Mouse (Mus musculus): ENCODE results near the gene Plpp1. TPM values are rescaled to one million over a fixed set of nuclear protein-coding genes. Genes with fewer than 3 reads are reported as not detected.
A peak's percentile ranks its signal among the peaks of the same experiment; 100 is the strongest.

Gene Plpp1
- polyA plus RNA-seq (2015; fragmentation: Nextera tagmentation; extraction: Ambion mirVana): 78.7 and 94.8 TPM in 2 replicates

DNA sequence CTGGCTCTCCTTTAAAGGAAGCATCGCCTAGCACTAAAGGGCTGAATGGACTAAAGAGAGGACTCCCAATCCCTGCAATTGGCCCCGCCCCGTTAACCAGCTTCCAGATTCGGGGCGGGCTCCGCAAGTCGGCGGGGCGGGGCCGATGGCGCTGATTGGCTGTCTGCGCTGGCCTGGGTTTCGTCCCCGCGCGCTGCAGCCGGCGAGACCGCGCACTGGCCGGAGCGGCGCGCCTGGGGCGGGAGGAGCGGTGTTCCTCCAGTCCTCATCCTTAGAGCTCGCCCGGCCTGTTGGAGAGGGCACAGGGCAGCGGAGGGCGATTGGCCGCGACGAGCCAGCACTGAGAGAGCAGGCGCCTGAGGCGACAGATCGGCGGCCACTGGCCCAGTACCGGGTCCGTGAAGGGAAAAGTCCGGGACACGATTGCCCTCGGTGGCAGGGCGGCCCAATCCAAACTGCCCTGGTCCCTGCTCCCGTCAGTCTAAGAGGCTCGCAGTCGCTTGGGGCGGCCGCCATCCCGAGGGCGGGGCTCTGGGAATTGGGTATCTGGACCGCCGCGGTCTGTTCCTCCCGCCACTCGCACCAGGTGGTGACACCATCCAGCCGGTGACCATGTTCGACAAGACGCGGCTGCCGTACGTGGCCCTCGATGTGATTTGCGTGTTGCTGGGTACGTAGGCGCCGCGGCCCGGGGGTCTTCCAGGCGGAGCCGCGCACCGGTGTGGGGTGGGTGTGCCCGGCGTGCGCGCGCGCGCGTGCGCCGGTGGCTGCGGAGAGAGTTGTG is at the start of gene Plpp1:
TSS of gene Plpp1 (plus strand) at position 196 of the 784 bp plus-strand sequence.
- H3K4me3 ChIP-seq (replicated peaks): peak within 1 kb of the TSS; percentile 94
- ATAC-seq (replicated peaks; ENCODE audit: low FRiP score): peak; percentile 99
- under 1% methylated on average over 80 of the region's 83 CpGs for WGBS

DNA sequence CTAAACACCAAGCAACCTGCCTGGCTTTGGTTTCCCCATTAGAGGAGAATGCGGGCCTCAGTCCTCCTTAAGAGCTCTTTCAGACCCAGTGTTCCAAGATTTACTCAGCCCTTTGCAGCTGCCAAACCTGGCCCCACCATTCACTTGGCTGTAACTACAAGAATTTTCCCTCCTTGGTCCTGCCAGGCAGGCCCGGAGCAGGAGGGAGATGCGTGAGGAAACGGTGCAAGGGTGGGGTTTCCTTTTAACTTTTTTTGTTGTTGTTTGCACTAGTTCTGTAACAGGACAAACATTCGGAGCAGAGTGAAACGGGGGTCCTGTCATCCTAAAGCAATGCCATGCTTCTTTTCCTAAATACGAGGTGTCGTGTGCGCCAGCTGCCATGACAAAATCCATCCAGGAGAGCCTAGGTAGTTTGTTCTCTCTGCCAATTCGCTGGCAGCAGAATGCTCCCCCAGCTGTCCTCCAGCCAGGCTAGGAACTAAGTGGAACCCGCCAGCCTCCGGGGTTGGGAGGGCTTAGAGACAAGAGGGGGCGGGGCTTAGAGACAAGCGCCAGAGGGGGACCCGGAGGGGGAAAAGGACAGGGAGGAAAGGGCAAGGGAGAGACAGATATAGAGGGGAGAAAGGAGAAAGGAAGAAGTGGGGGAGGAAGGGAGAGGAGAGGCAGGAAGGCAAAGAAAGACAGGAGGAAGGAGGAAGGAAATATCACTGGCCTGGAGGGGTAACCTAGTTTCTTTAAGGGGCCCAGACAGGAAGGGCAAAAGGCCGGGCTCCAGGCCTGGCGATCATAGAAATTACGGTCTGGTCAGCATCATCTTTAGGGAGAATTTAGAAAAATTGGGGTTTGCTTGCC is 48.9 kb upstream of the Plpp1 start:
- peak; percentile 77 for ATAC-seq (replicated peaks; ENCODE audit: low FRiP score)
- Histone ChIP-seq H3K36me3 (no peaks in the 10 kb centered on the region), H3K27ac (peak overlapping the region; percentile 90), H3K4me2 (peak overlapping the region; percentile 49), H3K9me3 (replicated peaks) (no peaks in the 10 kb centered on the region), H3K27me3 (no peaks in the 10 kb centered on the region), H3K4me3 (replicated peaks) (peak overlapping the region; percentile 2; the same call in 1 of the 2 replicates), H3K4me1 (peaks cover 31% of the 10 kb centered on the region), H3K9ac (no peak overlapping the region)
- WGBS: 25% methylated on average over 18 of the region's 18 CpGs

More for the DNA sequence above, at the start of gene Plpp1:
- peaks cover 4% of the 10 kb centered on the region for H3K36me3 ChIP-seq
- H3K27ac ChIP-seq: peak within 1 kb of the TSS; percentile 96
- H3K27me3 ChIP-seq: no peaks in the 10 kb centered on the region
- H3K4me1 ChIP-seq: peaks cover 10% of the 10 kb centered on the region
- H3K4me2 ChIP-seq: peak within 1 kb of the TSS; percentile 78
- no peaks in the 10 kb centered on the region for H3K9me3 ChIP-seq (replicated peaks)
- H3K9ac ChIP-seq: peak within 1 kb of the TSS; percentile 75

GRCm38 (mm10) chr13:112752309-112752975 is 48.1 kb upstream of the Plpp1 start:
- Histone ChIP-seq H3K4me1 (peaks cover 31% of the 10 kb centered on the region), H3K27ac (peak overlapping the region; percentile 90), H3K4me2 (no peak overlapping the region), H3K27me3 (no peaks in the 10 kb centered on the region), H3K9me3 (replicated peaks) (no peaks in the 10 kb centered on the region), H3K36me3 (no peaks in the 10 kb centered on the region), H3K9ac (no peak overlapping the region), H3K4me3 (replicated peaks) (no peak overlapping the region)
- no peak for ATAC-seq (replicated peaks; ENCODE audit: low FRiP score)
- WGBS: 60% methylated on average over 11 of the region's 11 CpGs

DNA sequence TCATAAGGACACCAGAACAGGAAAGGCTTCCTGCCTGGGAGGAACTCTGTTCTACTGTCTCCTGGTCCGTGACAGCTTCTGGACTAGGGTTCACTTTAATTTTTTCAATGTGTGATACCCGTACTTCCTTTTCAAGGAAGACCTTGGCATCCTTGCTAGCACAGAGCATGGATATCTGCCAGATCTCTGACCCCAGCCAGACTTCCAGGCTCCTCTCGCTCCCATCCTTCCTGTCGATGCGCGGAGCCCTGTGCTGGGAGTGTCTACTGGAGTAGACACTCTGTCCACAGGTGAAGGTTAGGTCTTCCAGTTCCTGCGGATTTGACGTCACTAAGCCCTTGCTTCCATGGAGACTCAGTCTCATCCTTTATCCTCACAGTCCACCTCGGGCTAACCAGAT is 47.1 kb upstream of the Plpp1 start:
- Histone ChIP-seq H3K36me3 (no peaks in the 10 kb centered on the region), H3K4me1 (peaks cover 31% of the 10 kb centered on the region), H3K9ac (no peak overlapping the region), H3K4me2 (no peak overlapping the region), H3K4me3 (replicated peaks) (no peak overlapping the region), H3K27ac (peak overlapping the region; percentile 90), H3K9me3 (replicated peaks) (no peaks in the 10 kb centered on the region), H3K27me3 (no peaks in the 10 kb centered on the region)
- WGBS: 70% methylated on average over 9 of the region's 9 CpGs
- peak; percentile 37 for ATAC-seq (replicated peaks; ENCODE audit: low FRiP score)

DNA sequence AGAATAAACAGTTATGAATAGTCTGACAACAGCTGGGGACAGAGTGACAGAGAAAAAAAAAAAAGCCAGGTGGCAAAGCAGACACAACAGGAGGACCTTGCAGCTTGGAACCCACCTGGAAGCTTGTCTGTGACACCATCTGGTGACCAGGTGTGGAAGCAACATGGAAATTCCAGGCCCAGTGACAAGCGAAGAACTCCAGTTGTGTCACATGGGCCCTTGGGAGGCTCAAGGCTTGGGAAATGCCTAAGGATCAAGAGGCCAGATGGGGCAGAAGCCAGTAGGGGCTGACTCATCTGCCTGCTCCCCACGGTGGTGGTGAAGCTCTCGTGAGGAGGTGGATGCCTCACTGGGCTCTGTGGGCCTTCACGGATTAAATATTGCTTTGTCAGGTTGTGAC is 45.7 kb upstream of the Plpp1 start:
- WGBS: 58% methylated on average over 4 of the region's 4 CpGs
- peaks cover 33% of the 10 kb centered on the region for H3K4me1 ChIP-seq
- ATAC-seq (replicated peaks; ENCODE audit: low FRiP score): no peak

DNA sequence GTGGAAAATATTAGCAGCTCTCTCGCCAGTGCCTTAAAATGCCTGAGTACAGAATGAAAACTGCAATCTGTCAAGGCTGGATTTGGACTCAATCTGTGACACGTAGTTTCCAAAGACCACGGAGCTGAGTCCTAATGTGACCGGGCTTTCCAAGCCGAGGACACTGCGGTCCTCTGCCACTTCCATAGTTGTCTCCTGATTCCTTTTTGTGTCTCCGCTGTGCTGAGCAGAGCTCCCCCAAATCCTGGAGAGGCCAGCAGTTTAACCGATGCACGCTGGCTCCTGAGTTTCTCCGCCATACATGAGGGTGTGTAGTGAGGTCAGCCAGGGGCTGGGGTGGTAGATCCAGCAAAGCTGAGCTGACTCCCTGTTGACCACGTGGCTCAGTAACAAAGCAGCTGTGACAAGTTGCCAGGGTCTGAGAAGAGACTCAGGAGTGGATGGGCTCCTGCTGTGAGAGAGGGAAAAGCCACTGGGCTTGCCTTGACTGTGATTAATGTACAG is 45.0 kb upstream of the Plpp1 start:
- Histone ChIP-seq H3K4me2 (no peak overlapping the region), H3K27ac (peak overlapping the region; percentile 74), H3K36me3 (no peaks in the 10 kb centered on the region), H3K9ac (no peak overlapping the region), H3K9me3 (replicated peaks) (no peaks in the 10 kb centered on the region), H3K4me3 (replicated peaks) (no peak overlapping the region), H3K4me1 (peaks cover 40% of the 10 kb centered on the region), H3K27me3 (no peaks in the 10 kb centered on the region)
- no peak; the same call in 1 of the 2 replicates for ATAC-seq (replicated peaks; ENCODE audit: low FRiP score)
- WGBS: 56% methylated on average over 11 of the region's 11 CpGs

More for the DNA sequence above, 45.7 kb upstream of the Plpp1 start:
- H3K9ac ChIP-seq: no peak overlapping the region
- no peaks in the 10 kb centered on the region for H3K36me3 ChIP-seq
- no peaks in the 10 kb centered on the region for H3K27me3 ChIP-seq
- H3K9me3 ChIP-seq (replicated peaks): no peaks in the 10 kb centered on the region
- no peak overlapping the region for H3K4me2 ChIP-seq
- H3K4me3 ChIP-seq (replicated peaks): no peak overlapping the region
- H3K27ac ChIP-seq: 0 out of 2 replicates have a peak overlapping the region, but pooled peaks have one; percentile 45

DNA sequence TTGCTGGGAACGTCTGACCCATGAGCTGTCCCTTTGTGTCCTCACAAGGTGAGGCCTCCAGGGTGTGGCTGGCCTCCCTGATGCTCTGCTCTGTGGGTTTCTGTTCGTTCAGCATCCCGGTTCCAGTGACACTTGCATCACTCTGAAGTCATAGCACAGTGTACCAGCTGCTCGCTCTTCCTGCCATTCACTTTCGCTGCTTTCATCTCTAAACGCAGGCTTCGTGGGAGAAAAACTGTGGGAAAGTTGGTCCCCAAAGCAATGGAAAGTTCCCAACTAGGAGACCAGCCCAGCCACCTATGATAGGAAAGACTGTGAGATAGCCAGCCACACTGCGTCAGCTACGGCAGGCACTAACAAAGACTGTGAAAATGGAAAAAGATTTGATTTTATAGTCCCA is 43.2 kb upstream of the Plpp1 start:
- H3K4me2 ChIP-seq: no peak overlapping the region
- WGBS: 82% methylated on average over 9 of the region's 9 CpGs
- no peak overlapping the region for H3K4me3 ChIP-seq (replicated peaks)
- H3K9me3 ChIP-seq (replicated peaks): no peaks in the 10 kb centered on the region
- no peaks in the 10 kb centered on the region for H3K36me3 ChIP-seq
- peaks cover 30% of the 10 kb centered on the region for H3K4me1 ChIP-seq
- no peak overlapping the region for H3K27ac ChIP-seq
- ATAC-seq (replicated peaks; ENCODE audit: low FRiP score): no peak
- no peaks in the 10 kb centered on the region for H3K27me3 ChIP-seq
- H3K9ac ChIP-seq: no peak overlapping the region

DNA sequence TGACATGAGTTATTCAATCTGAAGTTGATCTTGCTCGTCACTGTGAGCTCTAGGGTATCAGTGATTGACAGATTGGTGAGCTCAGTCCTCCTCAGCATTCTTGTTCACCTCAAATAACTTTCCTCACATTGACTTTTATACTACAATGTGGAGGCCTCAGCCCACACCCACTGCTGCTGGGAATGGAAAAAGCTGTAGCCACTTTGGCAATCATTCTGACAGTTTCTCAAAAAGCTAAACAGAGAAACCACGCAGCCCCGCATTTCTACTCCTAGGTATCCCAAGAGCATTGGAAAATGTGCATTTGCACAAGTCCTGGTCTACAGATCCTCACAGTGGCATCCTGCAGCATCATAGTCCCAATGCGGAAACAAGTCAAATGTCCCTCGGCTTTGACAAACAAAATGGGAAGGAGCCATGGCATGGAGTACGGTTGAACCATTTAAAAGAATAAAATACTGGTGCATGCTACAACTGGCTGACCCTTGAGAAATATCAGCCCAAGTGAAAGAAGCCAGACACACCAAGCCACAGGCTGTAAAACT is 42.0 kb upstream of the Plpp1 start:
- Histone ChIP-seq H3K4me2 (no peak overlapping the region), H3K9ac (no peak overlapping the region), H3K36me3 (no peaks in the 10 kb centered on the region), H3K27ac (no peak overlapping the region), H3K4me1 (peaks cover 38% of the 10 kb centered on the region), H3K9me3 (replicated peaks) (no peaks in the 10 kb centered on the region), H3K4me3 (replicated peaks) (no peak overlapping the region), H3K27me3 (no peaks in the 10 kb centered on the region)
- 79% methylated on average over 6 of the region's 6 CpGs for WGBS
- ATAC-seq (replicated peaks; ENCODE audit: low FRiP score): no peak

- Histone ChIP-seq H3K27ac (no peak overlapping the region), H3K9ac (no peak overlapping the region), H3K27me3 (no peaks in the 10 kb centered on the region), H3K4me3 (replicated peaks) (no peak overlapping the region), H3K36me3 (no peaks in the 10 kb centered on the region), H3K4me2 (no peak overlapping the region), H3K9me3 (replicated peaks) (no peaks in the 10 kb centered on the region), H3K4me1 (peaks cover 45% of the 10 kb centered on the region)
- WGBS: 78% methylated on average over 9 of the region's 9 CpGs
- ATAC-seq (replicated peaks; ENCODE audit: low FRiP score): no peak
These were observed 41.2 kb upstream of the Plpp1 start for GRCm38 (mm10) chr13:112759364-112759763.

DNA sequence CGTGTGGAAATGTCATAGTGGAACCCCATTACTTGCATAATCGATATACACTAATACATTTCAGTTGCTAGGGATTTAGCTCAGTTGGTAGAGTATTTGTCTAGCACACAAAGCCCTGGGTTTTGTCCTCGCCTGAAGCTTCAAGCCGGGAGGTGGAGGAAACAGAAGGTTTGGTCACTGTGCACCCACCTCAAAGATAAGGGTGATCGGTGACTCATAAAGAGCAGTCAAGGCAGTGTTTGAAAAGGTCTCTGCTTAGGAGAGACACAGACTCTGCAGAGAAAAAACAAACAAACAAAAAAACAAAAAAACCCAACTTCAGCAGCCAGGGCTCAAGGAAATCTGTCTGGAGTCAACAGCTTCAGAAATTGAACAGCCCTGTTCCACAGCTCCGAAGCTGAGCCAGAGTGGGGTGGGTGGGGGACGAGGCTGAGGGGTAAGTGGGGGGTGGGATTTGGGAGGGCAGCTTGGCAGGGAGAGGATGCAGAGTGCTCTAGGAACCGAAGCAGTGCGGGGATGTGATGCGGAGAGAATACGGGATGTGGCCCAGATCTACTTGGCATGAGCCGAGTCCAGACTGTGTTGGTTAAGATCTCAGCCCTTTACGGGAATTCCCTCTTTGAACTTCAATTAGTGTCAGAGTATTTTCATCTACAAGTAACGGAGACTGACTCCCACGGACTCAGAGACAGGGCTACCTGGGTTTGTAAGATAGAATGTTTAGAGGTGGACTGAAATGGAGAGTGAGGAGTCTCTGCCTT is 40.6 kb upstream of the Plpp1 start:
- ATAC-seq (replicated peaks; ENCODE audit: low FRiP score): no peak
- peaks cover 47% of the 10 kb centered on the region for H3K4me1 ChIP-seq
- no peak overlapping the region for H3K4me3 ChIP-seq (replicated peaks)
- H3K27me3 ChIP-seq: no peaks in the 10 kb centered on the region
- no peaks in the 10 kb centered on the region for H3K9me3 ChIP-seq (replicated peaks)
- 74% methylated on average over 15 of the region's 15 CpGs for WGBS
- H3K36me3 ChIP-seq: no peaks in the 10 kb centered on the region
- no peak overlapping the region for H3K4me2 ChIP-seq
- H3K27ac ChIP-seq: no peak overlapping the region
- H3K9ac ChIP-seq: no peak overlapping the region

GRCm38 (mm10) chr13:112760538-112760881 is 40.1 kb upstream of the Plpp1 start:
- Histone ChIP-seq H3K27me3 (no peaks in the 10 kb centered on the region), H3K9ac (no peak overlapping the region), H3K4me3 (replicated peaks) (no peak overlapping the region), H3K4me2 (no peak overlapping the region), H3K4me1 (peaks cover 44% of the 10 kb centered on the region), H3K9me3 (replicated peaks) (no peaks in the 10 kb centered on the region), H3K27ac (peak overlapping the region; percentile 7; the same call in 1 of the 2 replicates), H3K36me3 (no peaks in the 10 kb centered on the region)
- no peak for ATAC-seq (replicated peaks; ENCODE audit: low FRiP score)
- WGBS: 28% methylated on average over 1 of the region's 1 CpGs
